Mouse (Mus musculus) heart, adult 2 months (tissue): ENCODE data around the gene Ribc2.

ENCODE experiments used
- CTCF ChIP-seq: fragments of 200-600 bp; IDR thresholded peaks from 2 replicates; pipeline ENCODE4 v1.8.1; 2022; ENCODE audit warnings: antibody characterized with exemption, mild to moderate bottlenecking, moderate library complexity
- EP300 ChIP-seq: fragments of 200-500 bp; IDR thresholded peaks from 2 replicates; pipeline ENCODE4 v1.6.1; 2011; ENCODE audit warnings: low read depth, low read length, control low read depth; ENCODE audit not compliant: insufficient read depth
- POLR2A ChIP-seq: fragments of 200-500 bp; IDR thresholded peaks from 2 replicates; pipeline ENCODE4 v1.6.1; 2011; ENCODE audit warnings: mild to moderate bottlenecking, low read depth, low read length, control low read depth; ENCODE audit not compliant: insufficient read depth

GRCm38 (mm10) chr15:85182063-85182462, 50.2 kb downstream of the Ribc2 start:
- TF ChIP-seq CTCF = no peak
- no peak for TF ChIP-seq EP300
- TF ChIP-seq POLR2A = no peak
